Mouse (Mus musculus): Measurements from ENCODE around the gene Gm906. TPM values are rescaled to one million over a fixed set of nuclear protein-coding genes. Genes with fewer than 3 reads are reported as not detected.
"Not testable (repeated sequence)": the region's sequence is repeated elsewhere in the genome, so short reads cannot be mapped to it uniquely, and the experiment has no call there.

Gene Gm906
- total RNA-seq (2021): not detected
- long read RNA-seq, experiment 1: 0 reads
- long read RNA-seq, experiment 2: 0 reads

DNA sequence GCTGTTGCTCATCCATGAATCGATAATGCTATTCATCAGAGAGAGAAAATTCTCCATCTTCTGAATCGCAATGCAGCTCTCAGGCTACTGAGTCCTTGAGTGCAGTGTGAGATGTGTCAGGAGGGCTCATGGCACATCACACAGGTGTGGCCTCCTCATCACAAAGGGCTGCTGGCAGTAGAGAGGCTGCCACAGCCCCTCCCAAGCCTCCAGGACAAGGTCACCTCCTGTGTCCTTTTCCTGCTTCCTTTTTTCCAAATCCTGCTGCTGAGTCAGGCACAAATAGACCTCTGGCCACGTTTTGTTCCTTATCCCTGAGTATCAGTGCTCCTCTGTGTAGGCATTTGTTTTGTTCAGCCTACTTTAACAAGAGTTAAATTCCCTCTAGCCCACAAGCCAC, at the start of gene Gm906:
TSS of gene Gm906 (minus strand) at position 101 of the 400 bp plus-strand sequence.
- not testable (repeated sequence) for DNase-seq (ENCODE audit: low spot score in 2 of 2)

DNA sequence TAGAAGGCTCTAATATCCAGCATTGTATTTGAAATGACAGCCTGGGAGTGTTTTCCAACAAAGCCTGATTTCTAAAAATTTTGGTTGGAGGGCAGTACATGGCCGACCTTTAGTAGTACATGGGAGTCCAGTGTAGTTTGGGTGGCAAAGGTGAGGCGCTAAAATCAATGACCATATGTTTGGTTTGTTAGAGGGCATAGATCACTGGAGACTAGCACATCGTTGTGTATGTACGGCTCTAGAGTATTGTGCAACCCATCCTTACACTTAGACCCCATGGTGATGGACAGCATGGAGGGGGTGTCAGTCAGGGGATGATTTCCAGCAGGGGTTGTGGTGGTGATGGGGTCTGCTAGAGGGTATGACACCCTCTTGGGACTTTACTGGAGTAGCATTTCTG, 33.2 kb upstream of the Gm906 start:
- not testable (repeated sequence) for DNase-seq (ENCODE audit: low spot score in 2 of 2)

DNA sequence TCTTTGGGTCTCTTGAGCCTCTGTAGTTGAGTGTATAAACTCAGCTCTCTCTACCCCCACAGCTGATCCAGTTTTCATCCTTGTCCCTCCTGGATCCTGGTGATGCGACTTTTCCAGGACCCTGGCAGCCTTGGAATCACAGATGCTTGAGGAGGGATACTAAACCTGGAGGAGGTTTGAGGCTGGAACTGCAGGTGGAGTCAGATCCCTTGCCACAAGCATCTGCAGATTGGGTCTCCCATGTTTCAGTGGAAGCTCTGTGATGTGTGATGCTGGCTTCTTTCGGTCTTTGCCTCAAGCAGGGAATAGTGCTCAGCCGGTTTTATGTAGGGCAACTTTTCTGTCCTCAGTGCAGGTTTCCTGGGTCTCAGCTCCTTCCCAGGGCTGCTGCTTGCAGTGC, 13.6 kb downstream of the Gm906 start:
- DNase-seq (ENCODE audit: low spot score in 2 of 2): no peak

DNA sequence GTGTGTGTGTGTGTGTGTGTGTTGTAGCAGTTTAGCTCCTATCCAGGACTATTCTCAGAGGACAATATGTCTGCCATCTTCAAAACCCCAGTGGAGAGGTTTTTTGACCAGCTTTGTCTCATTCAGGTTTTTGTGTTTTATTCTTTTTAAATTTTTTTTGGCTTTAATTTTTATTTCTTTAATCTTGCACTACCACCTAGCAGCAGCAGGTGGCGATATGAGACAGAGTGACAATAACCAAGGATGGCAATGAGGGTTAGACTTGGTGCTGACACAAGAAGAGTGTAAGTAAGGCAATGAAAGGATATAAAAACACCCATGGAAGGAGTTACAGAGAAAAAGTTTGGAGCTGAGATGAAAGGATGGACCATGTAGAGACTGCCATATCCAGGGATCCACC, 38.3 kb downstream of the Gm906 start:
- DNase-seq (ENCODE audit: low spot score in 2 of 2): peak in 1 of 2 experiments; percentile 15

DNA sequence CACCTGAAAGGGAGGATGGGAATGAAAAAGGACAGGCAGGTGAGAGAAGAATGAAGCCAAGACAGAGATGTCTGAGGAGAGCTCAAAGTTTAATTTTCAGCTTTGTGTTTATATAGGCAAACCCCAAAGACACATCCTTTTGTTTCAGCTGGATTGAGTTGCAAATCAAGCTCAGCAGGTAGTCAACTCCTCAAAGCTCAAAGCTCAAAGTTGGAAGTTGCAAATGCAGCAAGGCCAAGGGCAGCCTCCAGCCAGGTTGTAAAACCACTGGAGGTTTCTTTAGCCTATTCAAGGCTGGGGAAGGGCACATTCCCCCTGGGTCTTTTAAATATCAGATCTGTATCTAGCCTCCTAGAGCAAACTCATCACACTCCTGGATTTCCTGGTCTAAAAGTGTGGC, 39.9 kb downstream of the Gm906 start:
- DNase-seq (ENCODE audit: low spot score in 2 of 2): not testable (repeated sequence)

DNA sequence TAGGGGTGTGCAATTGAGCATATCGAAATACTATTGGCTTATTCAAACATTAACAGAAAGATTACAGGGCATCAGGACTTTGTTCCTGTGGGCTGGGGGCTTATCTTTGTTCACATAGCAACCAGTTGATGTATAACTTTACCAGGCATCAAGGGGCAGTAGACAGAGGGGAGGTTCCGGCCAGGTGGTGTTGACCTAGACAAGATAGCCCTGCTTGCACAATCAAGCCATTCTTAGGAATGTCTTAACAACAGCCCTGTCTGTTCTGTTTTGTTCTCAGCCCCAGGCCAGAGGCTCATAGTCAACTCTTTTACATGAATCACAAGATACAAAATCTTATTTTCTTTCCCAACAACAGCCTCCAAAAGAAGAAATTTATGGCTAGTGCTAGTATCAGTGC, 40.5 kb downstream of the Gm906 start:
- not testable (repeated sequence) for DNase-seq (ENCODE audit: low spot score in 2 of 2)

DNA sequence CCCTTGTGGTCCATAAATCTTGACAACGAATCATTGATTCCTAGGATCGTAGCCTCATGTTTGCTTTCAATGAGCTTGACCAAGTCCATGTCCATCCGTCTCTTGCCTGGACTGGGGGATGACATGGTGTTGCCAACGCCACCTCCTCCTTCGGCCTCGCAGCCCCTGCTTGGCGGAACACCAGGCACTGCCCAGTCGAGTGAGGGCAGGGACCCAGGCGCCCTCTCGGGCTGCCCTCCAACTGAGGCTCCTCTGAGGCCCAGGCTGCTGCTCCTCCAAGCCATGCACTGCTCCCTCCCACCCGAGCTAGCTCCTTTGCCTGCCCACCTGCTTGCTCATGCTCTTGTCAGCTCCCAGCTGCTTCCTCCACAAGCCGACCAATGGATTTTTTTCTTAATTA, 42.1 kb downstream of the Gm906 start:
- no peak for DNase-seq (ENCODE audit: low spot score in 2 of 2)

DNA sequence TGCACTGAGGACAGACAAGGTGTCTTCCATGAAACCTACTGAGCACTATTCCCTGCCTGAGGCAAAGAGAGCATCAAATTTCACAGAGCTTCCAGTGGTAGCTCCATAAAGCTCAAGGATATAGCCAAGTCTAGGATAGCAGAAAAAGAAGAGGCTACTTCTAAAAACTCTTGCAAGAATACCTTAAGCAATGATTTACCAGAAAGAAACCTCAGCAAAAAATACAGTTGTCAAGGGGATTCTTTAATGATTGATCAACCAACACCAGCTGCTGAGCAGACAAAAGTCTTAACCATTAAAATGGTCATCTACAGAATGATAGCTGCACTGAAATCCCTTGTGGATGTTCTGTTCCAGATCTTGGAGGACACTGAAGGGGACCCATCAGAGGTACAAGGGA, 53.3 kb downstream of the Gm906 start:
- not testable (repeated sequence) for DNase-seq (ENCODE audit: low spot score in 2 of 2)

Small RNA genes lying within 50 kb of the gene (microRNA-seq; reads per million reads assigned to microRNA genes)
- 0 reads per million in 2 experiments for gene Gm24017 (ENCODE audit: borderline number of aligned reads in 2 of 2)

Other genes with a start within 250 kb of the Gm906 start
- gene Fbxw17, start 167.6 kb upstream of the Gm906 start, total RNA-seq (2021): 10 to 100 TPM; 10.3 to 13.7 TPM
- not detected for gene Gm47429, start 193.6 kb upstream of the Gm906 start, total RNA-seq (2021)
- gene Nutm2, start 217.0 kb upstream of the Gm906 start, total RNA-seq (2021): not detected